Mouse (Mus musculus): ENCODE data around the gene Lrmda. TPM values are rescaled to one million over a fixed set of nuclear protein-coding genes. Genes with fewer than 3 reads are reported as not detected.

Lrmda gene
- polyA plus RNA-seq, 1 experiment from 2014 or later = 0.95 TPM

DNA sequence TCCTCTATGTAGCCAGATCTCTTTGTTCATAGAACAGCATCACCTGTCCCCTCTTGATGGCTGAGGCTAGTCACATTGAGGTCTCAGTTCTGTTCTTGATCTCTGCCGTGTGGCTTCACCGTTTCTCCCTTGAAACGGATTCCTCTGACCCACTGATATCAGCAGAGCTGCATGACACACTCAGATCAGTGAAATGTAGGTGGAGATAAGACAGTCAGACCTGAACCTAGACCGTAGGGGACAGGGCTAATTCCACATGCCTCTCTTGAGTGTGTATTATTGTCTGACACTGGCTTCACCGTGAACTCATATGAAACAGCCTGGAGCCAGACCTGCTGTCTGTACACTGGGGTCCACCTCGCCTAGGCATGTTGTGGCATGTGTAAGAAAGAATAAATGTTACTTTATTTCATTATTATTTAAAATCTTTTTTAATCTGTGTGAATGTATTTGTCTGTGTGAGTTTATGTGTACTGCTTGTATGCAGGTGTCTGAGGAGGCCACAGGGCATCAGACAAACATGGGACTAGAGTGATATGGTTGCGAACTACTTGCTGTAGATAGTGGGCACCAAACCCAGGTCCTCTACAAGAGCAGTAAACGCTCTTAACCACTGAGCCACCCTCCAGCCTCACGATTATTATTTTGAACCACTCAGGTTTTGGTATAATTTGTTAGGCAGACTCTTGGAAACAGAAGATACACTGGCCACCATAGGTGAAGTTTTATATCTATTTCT lies 42.8 kb downstream of the Lrmda start:
- no peak overlapping the region for H3K4me2 ChIP-seq (ENCODE audit: low read length)
- peaks cover 4% of the 10 kb centered on the region for H3K27me3 ChIP-seq (ENCODE audit: control insufficient read depth, insufficient read depth, low read length)
- H3K27ac ChIP-seq (replicated peaks in 1 of 2; ENCODE audit: control insufficient read depth in 1 of 2, insufficient read depth in 1 of 2, low read depth in 2 of 2, low read length in 2 of 2) = no peak overlapping the region
- no peak for ATAC-seq (ENCODE audit: insufficient number of reproducible peaks, insufficient read depth, low FRiP score, low read depth)
- 53% methylated on average over 9 of the region's 9 CpGs for WGBS
- no peak overlapping the region for H3K4me3 ChIP-seq (ENCODE audit: control insufficient read depth in 1 of 2, insufficient read depth in 1 of 2, low read depth in 1 of 2, low read length in 2 of 2)
- H3K9me3 ChIP-seq (ENCODE audit: control insufficient read depth, low read length) = no peaks in the 10 kb centered on the region
- no peaks in the 10 kb centered on the region for H3K36me3 ChIP-seq (ENCODE audit: control insufficient read depth, insufficient read depth, low read length)
- no peak overlapping the region for H3K9ac ChIP-seq (ENCODE audit: low read length)
- peaks cover 0 to 2% of the 10 kb centered on the region in 2 experiments; a peak in 1 of 4 replicates for H3K4me1 ChIP-seq (ENCODE audit: control insufficient read depth in 2 of 2, insufficient read depth in 2 of 2, low read length in 2 of 2)

DNA sequence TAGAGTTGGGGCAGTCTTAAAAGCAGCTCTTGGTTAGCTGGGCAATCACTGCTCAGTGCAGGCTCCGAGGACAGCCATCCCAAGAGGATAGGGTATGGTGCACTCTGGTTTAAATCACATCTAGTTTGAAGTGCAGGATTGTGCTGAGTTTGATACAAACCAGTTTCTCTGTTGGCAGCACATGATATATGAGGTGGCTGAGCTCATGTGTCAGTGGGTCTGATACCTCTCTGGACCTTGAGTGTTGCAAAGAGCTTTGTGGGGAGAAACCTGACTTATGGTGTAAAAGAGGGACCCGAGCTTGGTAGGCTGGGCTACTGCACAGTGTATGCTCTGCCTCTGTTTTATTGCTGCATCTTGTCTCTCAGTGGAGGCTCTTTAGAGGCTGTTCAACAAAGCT lies 49.7 kb downstream of the Lrmda start:
- H3K4me3 ChIP-seq (ENCODE audit: control insufficient read depth in 1 of 2, insufficient read depth in 1 of 2, low read depth in 1 of 2, low read length in 2 of 2) = no peak overlapping the region
- no peak overlapping the region for H3K27ac ChIP-seq (replicated peaks in 1 of 2; ENCODE audit: control insufficient read depth in 1 of 2, insufficient read depth in 1 of 2, low read depth in 2 of 2, low read length in 2 of 2)
- no peaks in the 10 kb centered on the region for H3K27me3 ChIP-seq (ENCODE audit: control insufficient read depth, insufficient read depth, low read length)
- no peak overlapping the region for H3K4me2 ChIP-seq (ENCODE audit: low read length)
- no peaks in the 10 kb centered on the region for H3K9me3 ChIP-seq (ENCODE audit: control insufficient read depth, low read length)
- WGBS = 27% methylated on average over 2 of the region's 2 CpGs
- H3K9ac ChIP-seq (ENCODE audit: low read length) = no peak overlapping the region
- no peak for ATAC-seq (ENCODE audit: insufficient number of reproducible peaks, insufficient read depth, low FRiP score, low read depth)
- H3K36me3 ChIP-seq (ENCODE audit: control insufficient read depth, insufficient read depth, low read length) = no peaks in the 10 kb centered on the region
- no peaks in the 10 kb centered on the region for H3K4me1 ChIP-seq (ENCODE audit: control insufficient read depth in 2 of 2, insufficient read depth in 2 of 2, low read length in 2 of 2)

GRCm38 (mm10) chr14:22073385-22073784 lies 53.9 kb downstream of the Lrmda start:
- Histone ChIP-seq H3K27me3 (ENCODE audit: control insufficient read depth, insufficient read depth, low read length) (no peaks in the 10 kb centered on the region), H3K4me1 (ENCODE audit: control insufficient read depth in 2 of 2, insufficient read depth in 2 of 2, low read length in 2 of 2) (no peaks in the 10 kb centered on the region), H3K27ac (replicated peaks in 1 of 2; ENCODE audit: control insufficient read depth in 1 of 2, insufficient read depth in 1 of 2, low read depth in 2 of 2, low read length in 2 of 2) (no peak overlapping the region), H3K4me2 (ENCODE audit: low read length) (no peak overlapping the region), H3K9me3 (ENCODE audit: control insufficient read depth, low read length) (no peaks in the 10 kb centered on the region), H3K9ac (ENCODE audit: low read length) (no peak overlapping the region), H3K36me3 (ENCODE audit: control insufficient read depth, insufficient read depth, low read length) (no peaks in the 10 kb centered on the region), H3K4me3 (ENCODE audit: control insufficient read depth in 1 of 2, insufficient read depth in 1 of 2, low read depth in 1 of 2, low read length in 2 of 2) (no peak overlapping the region)
- 93% methylated on average over 5 of the region's 5 CpGs for WGBS
- ATAC-seq (ENCODE audit: insufficient number of reproducible peaks, insufficient read depth, low FRiP score, low read depth) = no peak

GRCm38 (mm10) chr14:22074229-22074628 lies 54.7 kb downstream of the Lrmda start:
- H3K4me2 ChIP-seq (ENCODE audit: low read length) = no peak overlapping the region

DNA sequence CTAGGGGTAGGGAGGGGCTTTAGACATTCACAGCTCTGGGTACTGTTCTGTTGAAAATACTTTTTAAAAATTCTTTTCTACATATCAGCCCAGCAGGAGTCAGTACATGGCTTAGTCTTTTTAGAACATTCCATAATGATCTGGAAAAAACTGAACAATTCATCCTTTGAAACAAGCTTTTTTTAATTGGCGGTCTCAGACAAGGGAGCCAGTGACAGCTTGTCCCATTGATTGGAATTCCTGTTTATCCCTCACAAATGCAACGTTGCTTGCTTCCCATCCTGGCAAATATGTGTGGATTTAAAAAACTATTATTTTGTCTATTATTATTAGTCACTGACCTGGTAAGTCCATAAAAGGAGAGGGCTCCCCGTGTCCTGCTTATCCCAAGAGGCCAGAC lies 64.4 kb downstream of the Lrmda start:
- H3K27me3 ChIP-seq (ENCODE audit: control insufficient read depth, insufficient read depth, low read length) = peaks cover 12% of the 10 kb centered on the region
- H3K27ac ChIP-seq (replicated peaks in 1 of 2; ENCODE audit: control insufficient read depth in 1 of 2, insufficient read depth in 1 of 2, low read depth in 2 of 2, low read length in 2 of 2) = no peak overlapping the region
- no peak overlapping the region for H3K4me2 ChIP-seq (ENCODE audit: low read length)
- ATAC-seq (ENCODE audit: insufficient number of reproducible peaks, insufficient read depth, low FRiP score, low read depth) = no peak
- no peaks in the 10 kb centered on the region for H3K4me1 ChIP-seq (ENCODE audit: control insufficient read depth in 2 of 2, insufficient read depth in 2 of 2, low read length in 2 of 2)
- no peak overlapping the region for H3K4me3 ChIP-seq (ENCODE audit: control insufficient read depth in 1 of 2, insufficient read depth in 1 of 2, low read depth in 1 of 2, low read length in 2 of 2)
- WGBS = 82% methylated on average over 3 of the region's 3 CpGs
- H3K9ac ChIP-seq (ENCODE audit: low read length) = no peak overlapping the region
- no peaks in the 10 kb centered on the region for H3K36me3 ChIP-seq (ENCODE audit: control insufficient read depth, insufficient read depth, low read length)
- H3K9me3 ChIP-seq (ENCODE audit: control insufficient read depth, low read length) = peaks cover 14% of the 10 kb centered on the region

More at GRCm38 (mm10) chr14:22074229-22074628, 54.7 kb downstream of the Lrmda start:
- 63% methylated on average over 16 of the region's 16 CpGs for WGBS
- no peaks in the 10 kb centered on the region for H3K9me3 ChIP-seq (ENCODE audit: control insufficient read depth, low read length)
- no peak overlapping the region for H3K9ac ChIP-seq (ENCODE audit: low read length)
- no peaks in the 10 kb centered on the region; the same call in 1 of the 2 replicates for H3K27me3 ChIP-seq (ENCODE audit: control insufficient read depth, insufficient read depth, low read length)
- no peak overlapping the region for H3K27ac ChIP-seq (replicated peaks in 1 of 2; ENCODE audit: control insufficient read depth in 1 of 2, insufficient read depth in 1 of 2, low read depth in 2 of 2, low read length in 2 of 2)
- H3K4me1 ChIP-seq (ENCODE audit: control insufficient read depth in 2 of 2, insufficient read depth in 2 of 2, low read length in 2 of 2) = no peaks in the 10 kb centered on the region
- no peak for ATAC-seq (ENCODE audit: insufficient number of reproducible peaks, insufficient read depth, low FRiP score, low read depth)
- no peak overlapping the region for H3K4me3 ChIP-seq (ENCODE audit: control insufficient read depth in 1 of 2, insufficient read depth in 1 of 2, low read depth in 1 of 2, low read length in 2 of 2)
- no peaks in the 10 kb centered on the region for H3K36me3 ChIP-seq (ENCODE audit: control insufficient read depth, insufficient read depth, low read length)

GRCm38 (mm10) chr14:22085411-22085810 lies 65.9 kb downstream of the Lrmda start:
- Histone ChIP-seq H3K36me3 (ENCODE audit: control insufficient read depth, insufficient read depth, low read length) (no peaks in the 10 kb centered on the region), H3K9me3 (ENCODE audit: control insufficient read depth, low read length) (peaks cover 14% of the 10 kb centered on the region), H3K4me2 (ENCODE audit: low read length) (no peak overlapping the region), H3K9ac (ENCODE audit: low read length) (no peak overlapping the region), H3K4me3 (ENCODE audit: control insufficient read depth in 1 of 2, insufficient read depth in 1 of 2, low read depth in 1 of 2, low read length in 2 of 2) (no peak overlapping the region), H3K27me3 (ENCODE audit: control insufficient read depth, insufficient read depth, low read length) (peaks cover 12% of the 10 kb centered on the region), H3K4me1 (ENCODE audit: control insufficient read depth in 2 of 2, insufficient read depth in 2 of 2, low read length in 2 of 2) (no peaks in the 10 kb centered on the region; a peak in 1 of 4 replicates), H3K27ac (replicated peaks in 1 of 2; ENCODE audit: control insufficient read depth in 1 of 2, insufficient read depth in 1 of 2, low read depth in 2 of 2, low read length in 2 of 2) (no peak overlapping the region)
- no peak for ATAC-seq (ENCODE audit: insufficient number of reproducible peaks, insufficient read depth, low FRiP score, low read depth)
- WGBS = 83% methylated on average over 3 of the region's 3 CpGs

DNA sequence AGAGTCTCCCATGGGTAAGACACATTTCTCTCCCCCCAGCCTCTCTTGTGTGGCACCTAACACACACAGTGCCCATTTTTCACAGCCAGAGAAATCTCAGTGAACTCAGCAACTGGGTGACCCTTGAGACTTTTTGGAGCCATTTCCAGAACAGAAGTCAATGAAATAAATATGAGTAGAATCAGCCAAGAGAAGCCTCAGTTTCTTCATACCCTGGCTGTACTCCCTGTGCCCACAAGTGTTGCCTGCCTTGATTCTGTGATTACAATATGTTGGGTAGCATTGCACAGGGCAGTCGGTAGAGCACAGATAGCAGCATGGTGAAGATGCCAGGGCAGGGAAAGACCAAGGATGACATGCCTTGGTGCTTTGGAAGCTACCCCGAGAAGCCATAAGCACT lies 69.1 kb downstream of the Lrmda start:
- Histone ChIP-seq H3K4me3 (ENCODE audit: control insufficient read depth in 1 of 2, insufficient read depth in 1 of 2, low read depth in 1 of 2, low read length in 2 of 2) (no peak overlapping the region), H3K4me2 (ENCODE audit: low read length) (no peak overlapping the region), H3K36me3 (ENCODE audit: control insufficient read depth, insufficient read depth, low read length) (no peaks in the 10 kb centered on the region), H3K9ac (ENCODE audit: low read length) (no peak overlapping the region), H3K9me3 (ENCODE audit: control insufficient read depth, low read length) (peaks cover 7% of the 10 kb centered on the region), H3K4me1 (ENCODE audit: control insufficient read depth in 2 of 2, insufficient read depth in 2 of 2, low read length in 2 of 2) (peaks cover 8 to 18% of the 10 kb centered on the region in 2 experiments; a peak in 3 of 4 replicates), H3K27me3 (ENCODE audit: control insufficient read depth, insufficient read depth, low read length) (peaks cover 10% of the 10 kb centered on the region), H3K27ac (replicated peaks in 1 of 2; ENCODE audit: control insufficient read depth in 1 of 2, insufficient read depth in 1 of 2, low read depth in 2 of 2, low read length in 2 of 2) (no peak overlapping the region)
- ATAC-seq (ENCODE audit: insufficient number of reproducible peaks, insufficient read depth, low FRiP score, low read depth) = no peak
- 98% methylated on average over 2 of the region's 2 CpGs for WGBS

- Histone ChIP-seq H3K4me1 (ENCODE audit: control insufficient read depth in 2 of 2, insufficient read depth in 2 of 2, low read length in 2 of 2) (peaks cover 8 to 18% of the 10 kb centered on the region in 2 experiments; a peak in 3 of 4 replicates), H3K27me3 (ENCODE audit: control insufficient read depth, insufficient read depth, low read length) (peaks cover 12% of the 10 kb centered on the region), H3K9me3 (ENCODE audit: control insufficient read depth, low read length) (peaks cover 7% of the 10 kb centered on the region), H3K9ac (ENCODE audit: low read length) (no peak overlapping the region), H3K36me3 (ENCODE audit: control insufficient read depth, insufficient read depth, low read length) (no peaks in the 10 kb centered on the region), H3K4me3 (ENCODE audit: control insufficient read depth in 1 of 2, insufficient read depth in 1 of 2, low read depth in 1 of 2, low read length in 2 of 2) (no peak overlapping the region), H3K4me2 (ENCODE audit: low read length) (no peak overlapping the region), H3K27ac (replicated peaks in 1 of 2; ENCODE audit: control insufficient read depth in 1 of 2, insufficient read depth in 1 of 2, low read depth in 2 of 2, low read length in 2 of 2) (no peak overlapping the region)
- WGBS = 88% methylated on average over 7 of the region's 7 CpGs
- no peak for ATAC-seq (ENCODE audit: insufficient number of reproducible peaks, insufficient read depth, low FRiP score, low read depth)
Observed at GRCm38 (mm10) chr14:22089331-22089730, 69.8 kb downstream of the Lrmda start.

All from heart, embryonic 14.5 days (tissue).